Mouse (Mus musculus) layer of hippocampus, adult 8-10 months (tissue): ENCODE results near the gene Mlx. TPM values are rescaled to one million over a fixed set of nuclear protein-coding genes. Genes with fewer than 3 reads are reported as not detected.
"Not testable (repeated sequence)": the region's sequence is repeated elsewhere in the genome, so short reads cannot be mapped to it uniquely, and the experiment has no call there.

ENCODE experiments used
- DNase-seq, 2 experiments: peaks; one replicate each; pipeline ENCODE4 v3.0.0; 2022; ENCODE audit warnings: low spot score in 2 of 2
- total RNA-seq, 4 experiments: library from RNA; stranded (reverse); gene quantifications; 2 replicates each; pipeline ENCODE4 v1.2.4; 2022

The Mlx gene
- total RNA-seq, 4 experiments from 2014 or later: 36.2 to 41.6 (median 39.6) TPM

GRCm38 (mm10) chr11:101098231-101098630, 11.2 kb downstream of the Mlx start:
- DNase-seq: no peak

GRCm38 (mm10) chr11:101103011-101103410, 15.9 kb downstream of the Mlx start:
- DNase-seq: no peak

DNA sequence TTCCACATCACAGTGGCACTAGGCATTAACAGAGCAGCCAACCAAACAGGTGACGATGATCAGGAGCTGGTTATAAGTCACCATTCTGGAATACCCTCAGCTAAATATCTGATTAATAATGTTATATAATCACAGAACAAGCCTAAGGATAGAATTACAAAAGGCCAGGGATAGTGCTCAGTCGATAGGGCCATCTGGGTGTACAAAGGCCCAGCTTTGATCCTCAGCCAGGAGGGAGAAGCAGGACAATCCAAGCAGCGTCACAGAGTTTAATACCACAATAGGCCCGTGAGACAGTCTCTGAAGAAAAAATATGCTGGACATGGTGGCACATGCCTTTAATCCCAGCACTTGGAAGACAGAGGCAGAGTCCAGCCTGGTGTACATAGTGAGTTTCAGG, 22.3 kb downstream of the Mlx start:
- DNase-seq: no peak

GRCm38 (mm10) chr11:101110708-101111107, 23.6 kb downstream of the Mlx start:
- DNase-seq: no peak

- DNase-seq: no peak
Observed at GRCm38 (mm10) chr11:101111178-101111577, 24.1 kb downstream of the Mlx start.

GRCm38 (mm10) chr11:101112186-101112585, 25.1 kb downstream of the Mlx start:
- no peak for DNase-seq

DNA sequence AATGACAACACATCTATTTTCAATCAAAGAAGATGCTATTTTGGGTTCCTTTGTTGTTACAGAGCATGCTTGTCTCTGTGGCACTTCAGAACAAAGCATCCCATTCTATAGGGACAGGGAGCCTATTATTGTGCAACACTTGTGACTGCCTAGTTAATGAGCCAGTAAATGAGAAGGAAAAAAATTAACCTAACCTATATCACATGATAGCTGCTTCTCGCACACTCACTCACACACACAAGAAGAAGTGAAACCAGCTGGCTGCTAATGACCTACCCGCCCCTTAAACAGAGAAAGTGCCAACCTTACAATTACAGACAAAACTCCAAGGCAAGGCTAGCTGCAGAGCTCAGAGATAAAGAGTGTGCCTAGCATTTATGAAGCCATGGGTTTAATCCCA, 28.5 kb downstream of the Mlx start:
- DNase-seq: no peak

DNA sequence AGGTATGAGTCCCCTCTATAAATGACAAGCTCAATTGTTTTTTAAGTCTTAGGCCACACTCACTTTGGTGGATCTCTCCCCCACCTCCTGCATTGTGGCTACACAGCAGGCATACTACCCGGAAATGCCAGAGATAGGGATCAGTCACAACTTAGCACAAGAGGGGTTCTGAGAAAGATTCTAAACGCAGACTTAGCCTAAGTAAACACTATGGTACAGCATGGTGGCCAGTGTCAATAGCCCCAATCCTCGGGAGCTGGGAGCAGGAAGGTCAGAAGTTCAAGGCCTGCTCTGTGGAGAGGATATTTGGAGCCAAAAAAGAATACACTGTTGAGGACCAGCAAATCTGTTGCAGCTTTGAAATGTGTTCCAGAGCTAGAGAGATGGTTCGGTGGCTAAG, 31.0 kb downstream of the Mlx start:
- DNase-seq: no peak

GRCm38 (mm10) chr11:101119131-101119760, 32.2 kb downstream of the Mlx start:
- DNase-seq: no peak

DNA sequence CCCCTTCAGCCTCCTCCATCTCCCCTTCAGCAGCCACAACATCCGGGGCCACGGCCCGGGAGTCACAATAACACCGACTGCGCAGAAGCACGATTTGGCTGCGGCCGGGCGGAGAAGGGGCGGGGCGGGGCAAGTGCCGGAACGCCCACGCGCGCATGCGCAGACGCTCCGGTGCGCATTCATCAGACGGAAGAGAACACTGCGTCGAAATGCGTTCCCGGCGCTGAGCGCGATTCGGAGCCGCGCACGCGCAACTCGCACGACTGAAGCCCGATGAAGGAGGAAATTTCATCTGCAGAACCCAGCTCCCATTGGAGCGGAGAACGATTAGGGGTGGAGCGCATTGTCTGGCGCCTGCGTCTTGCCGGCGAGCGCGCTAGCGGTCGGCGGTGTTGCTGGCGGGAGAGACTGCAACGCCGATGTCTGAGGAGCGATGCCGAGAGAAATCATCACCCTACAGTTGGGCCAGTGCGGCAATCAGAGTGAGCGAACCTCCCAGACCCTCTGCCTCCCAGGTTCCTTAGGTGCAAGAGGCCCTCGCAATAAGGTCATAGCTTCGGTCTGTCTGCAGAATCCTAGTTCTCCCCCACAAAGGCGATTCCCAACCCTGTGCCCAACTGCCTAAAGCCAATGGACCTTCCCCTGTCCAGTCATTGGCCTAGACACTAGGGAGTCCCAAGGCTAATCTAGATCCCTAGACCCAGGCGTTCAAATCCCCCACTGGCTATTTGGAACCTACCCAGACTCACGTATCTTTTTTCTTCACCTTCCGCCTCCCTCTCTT, 32.9 kb downstream of the Mlx start, which contains the start of the genes Retreg3 and Tubg1:
Gene Retreg3 (minus strand): TSS at position 133 of the 784 bp plus-strand sequence.
Gene Tubg1 (plus strand): TSS at position 178 of the 784 bp plus-strand sequence.
- DNase-seq: peak; percentile 97 to 99

DNA sequence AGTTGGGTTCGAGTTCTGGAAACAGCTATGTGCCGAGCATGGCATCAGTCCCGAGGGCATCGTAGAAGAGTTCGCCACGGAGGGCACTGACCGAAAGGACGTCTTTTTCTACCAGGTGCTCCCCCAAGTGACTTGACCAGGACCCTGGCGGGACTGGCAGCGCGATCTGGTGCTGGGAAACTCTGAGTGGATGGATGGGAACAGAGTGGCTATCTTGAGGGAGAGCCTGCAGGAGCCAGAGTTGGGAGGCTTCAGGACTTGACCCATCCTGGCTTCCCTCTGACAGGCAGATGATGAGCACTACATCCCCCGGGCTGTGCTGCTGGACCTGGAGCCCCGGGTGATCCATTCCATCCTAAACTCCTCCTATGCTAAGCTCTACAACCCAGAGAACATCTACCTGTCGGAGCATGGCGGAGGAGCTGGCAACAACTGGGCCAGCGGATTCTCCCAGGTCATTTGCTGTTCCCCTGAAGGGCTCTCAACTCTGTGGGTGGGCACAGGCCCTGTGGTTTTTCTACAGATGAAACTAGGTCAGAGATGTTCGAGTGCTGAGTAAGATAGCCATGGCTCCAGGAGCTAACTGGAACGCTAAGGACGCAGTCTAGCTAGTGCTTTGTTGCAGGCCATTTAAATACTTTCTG, 33.6 kb downstream of the Mlx start:
- no peak for DNase-seq

DNA sequence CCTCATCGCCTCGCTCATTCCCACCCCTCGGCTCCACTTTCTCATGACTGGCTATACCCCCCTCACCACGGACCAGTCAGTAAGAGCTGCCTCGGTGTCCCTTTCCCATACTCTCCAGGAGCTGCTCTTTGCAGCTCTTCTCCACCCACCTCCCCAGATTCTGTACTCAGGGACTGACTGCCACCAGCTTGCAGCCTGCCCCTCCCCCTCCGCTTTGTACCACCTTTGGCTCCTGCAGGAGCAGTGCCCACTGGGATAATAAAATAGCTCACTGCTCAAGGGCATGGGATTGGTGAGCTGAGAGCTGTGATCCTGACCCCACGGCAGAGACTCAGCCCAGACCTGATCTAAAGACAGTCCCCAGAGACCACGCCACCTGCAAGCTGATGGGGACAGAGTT, 37.4 kb downstream of the Mlx start:
- not testable (repeated sequence) for DNase-seq

DNA sequence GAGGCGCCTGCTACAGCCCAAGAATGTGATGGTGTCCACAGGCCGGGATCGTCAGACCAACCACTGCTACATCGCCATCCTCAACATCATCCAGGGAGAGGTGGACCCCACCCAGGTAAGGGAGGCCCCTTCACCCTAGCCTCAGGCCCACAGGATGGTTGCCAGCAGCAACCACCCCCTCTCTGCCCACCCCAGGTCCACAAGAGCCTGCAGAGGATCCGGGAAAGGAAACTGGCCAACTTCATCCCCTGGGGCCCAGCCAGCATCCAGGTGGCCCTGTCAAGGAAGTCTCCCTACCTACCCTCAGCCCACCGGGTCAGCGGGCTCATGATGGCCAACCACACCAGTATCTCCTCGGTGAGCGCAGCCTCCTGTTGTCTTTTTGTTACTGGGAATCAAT, 37.9 kb downstream of the Mlx start:
- DNase-seq: not testable (repeated sequence)

DNA sequence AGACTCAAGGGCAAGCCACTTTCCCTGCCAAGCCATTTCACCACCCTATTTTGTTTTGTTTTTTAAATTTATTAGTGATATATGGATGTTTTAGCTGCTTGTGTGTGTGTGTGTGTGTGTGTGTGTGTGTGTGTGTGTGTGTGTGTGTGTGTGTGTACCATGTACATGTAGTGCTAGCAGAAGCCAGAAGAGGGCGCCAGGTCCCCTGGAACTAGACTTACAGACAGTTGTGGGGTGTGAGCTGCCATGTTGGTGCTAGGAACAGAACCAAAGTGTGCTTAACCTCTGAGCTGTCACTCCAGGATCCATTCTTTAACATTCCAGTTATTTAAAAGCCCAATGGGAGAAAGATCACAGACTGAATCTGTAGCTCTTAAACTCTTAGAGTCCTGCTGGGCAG, 40.0 kb downstream of the Mlx start:
- no peak for DNase-seq

DNA sequence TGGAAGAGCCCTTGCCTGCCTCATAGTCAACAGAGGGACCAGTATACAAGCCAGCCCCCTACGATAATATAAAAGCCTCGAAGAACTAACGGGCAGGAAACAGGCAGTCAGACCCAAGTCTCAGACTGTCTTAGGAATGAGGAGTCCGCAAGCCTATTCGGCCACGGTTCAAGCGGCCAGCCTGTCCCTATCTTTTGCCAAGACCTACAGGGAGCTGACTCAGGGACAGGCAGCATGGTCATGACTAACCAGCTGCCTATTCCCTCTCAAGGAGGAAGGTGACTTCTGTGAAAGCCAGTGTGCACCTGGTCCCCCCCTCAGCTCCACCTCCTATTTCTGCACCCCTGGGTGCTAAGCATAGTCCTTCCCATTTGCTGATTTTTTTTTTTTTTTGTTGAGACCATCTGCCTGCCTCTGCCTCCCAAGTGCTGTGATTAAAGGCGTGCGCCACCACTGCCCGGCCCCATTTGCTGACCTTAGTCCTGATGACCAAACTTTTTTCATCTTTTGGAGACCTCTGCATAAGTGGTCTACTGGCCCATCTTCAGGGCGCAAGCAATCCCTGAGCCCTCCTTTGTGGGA, 42.0 kb downstream of the Mlx start:
- no peak for DNase-seq

GRCm38 (mm10) chr11:101130056-101130756, 43.1 kb downstream of the Mlx start:
- no peak for DNase-seq

GRCm38 (mm10) chr11:101131187-101131586, 44.1 kb downstream of the Mlx start:
- DNase-seq: no peak

- no peak for DNase-seq
Observed at GRCm38 (mm10) chr11:101131701-101132100, 44.6 kb downstream of the Mlx start.

- DNase-seq: no peak
Observed at GRCm38 (mm10) chr11:101133037-101133436, 46.0 kb downstream of the Mlx start.

DNA sequence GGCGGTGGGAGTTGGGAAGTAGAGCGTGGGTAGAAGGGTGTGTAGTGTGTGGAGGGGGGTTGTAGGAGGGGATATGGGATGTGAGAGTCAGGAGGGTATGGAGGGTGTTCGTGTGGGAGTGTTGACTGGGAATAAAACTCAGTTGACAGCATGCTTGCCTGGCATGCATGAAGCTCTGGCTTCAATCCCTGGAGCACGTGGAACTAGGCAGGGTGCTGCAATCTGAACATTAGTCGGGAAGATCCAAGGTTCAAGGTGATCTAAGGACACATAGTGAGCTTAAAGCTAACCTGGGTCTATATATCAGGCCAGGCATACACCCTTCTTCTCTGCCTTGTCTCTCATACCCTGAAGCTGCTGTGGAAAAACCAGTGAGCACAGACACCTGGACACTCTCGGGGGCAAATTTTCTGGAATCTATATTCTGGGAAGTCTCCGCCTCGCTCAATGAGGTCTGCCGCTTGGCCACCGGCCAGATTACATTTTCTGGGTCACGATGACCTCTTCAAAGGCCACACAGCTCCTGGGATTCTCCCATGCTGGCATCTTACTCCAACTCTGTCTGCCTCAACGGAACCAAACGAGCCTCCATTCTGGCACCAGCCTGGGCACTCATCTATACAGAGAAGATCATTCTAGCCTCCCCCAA, 47.3 kb downstream of the Mlx start:
- DNase-seq: no peak

DNA sequence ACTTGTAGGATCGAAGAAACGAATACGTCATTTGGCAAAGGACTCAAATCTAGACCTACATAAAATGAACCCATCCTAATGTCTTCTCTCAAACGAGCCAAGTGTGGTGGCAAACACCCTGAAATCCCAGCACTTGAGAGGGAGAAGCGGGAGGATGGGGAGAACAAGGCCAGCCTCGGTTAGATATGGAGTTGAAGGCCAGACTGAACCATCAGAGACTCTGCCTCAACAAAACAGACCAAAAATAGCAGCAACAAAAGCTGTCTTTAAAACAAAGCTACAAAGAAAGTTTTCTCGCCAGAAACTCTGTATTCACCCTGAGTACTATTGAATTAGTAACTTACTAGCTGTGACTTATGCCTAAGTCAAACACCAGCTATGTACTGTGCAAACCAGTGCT, 49.9 kb downstream of the Mlx start:
- no peak for DNase-seq
